Mouse (Mus musculus): ENCODE data around the gene Cracr2a.

DNA sequence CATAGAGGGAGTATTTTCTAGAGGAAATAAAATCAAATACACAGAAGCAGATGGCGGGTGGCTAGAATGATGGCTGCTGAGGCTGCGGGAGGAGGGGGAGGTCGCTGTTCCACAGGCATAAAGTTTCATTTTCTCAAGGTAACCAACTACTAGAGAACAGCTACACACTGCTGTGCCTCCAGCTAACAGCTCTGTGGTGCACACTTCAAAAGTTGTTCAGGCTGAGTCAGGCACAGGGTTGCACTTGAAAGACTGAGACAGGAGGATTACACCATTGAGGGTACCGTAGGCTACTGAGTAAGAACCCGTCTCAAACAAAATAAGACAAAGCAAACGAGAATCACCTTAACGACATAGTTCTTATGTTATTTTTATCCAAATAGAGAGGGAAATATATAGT lies 24.1 kb upstream of the Cracr2a start:
- TF ChIP-seq CTCF (IDR thresholded peaks at IDR 0.05; ENCODE audit: control insufficient read depth, insufficient read depth, insufficient read length) = no peak
- TF ChIP-seq MAX (IDR thresholded peaks at IDR 0.05) = no peak

Measured in C2C12 (cell line).